Comparison of ENCODE assay signal across 8 mouse cellular contexts in genomic region chr3:95230495-95231297, GRCm38 (mm10). TPM values are rescaled to one million over a fixed set of nuclear protein-coding genes. Genes with fewer than 3 reads are reported as not detected.
DNase-seq lines count a peak whose midpoint lies in the region; ATAC-seq lines count a peak whose summit lies in the region.

No protein-coding gene starts in this region.

- H3K9me3 ChIP-seq in megakaryocyte, embryonic 14.5 days: no peaks in the 10 kb centered on the region
- no peaks in the 10 kb centered on the region for H3K9me3 ChIP-seq in forebrain, embryonic 14.5 days (replicated peaks; ENCODE audit: control insufficient read depth, low read length)
- H3K9me3 ChIP-seq in midbrain, embryonic 10.5 days (replicated peaks): no peaks in the 10 kb centered on the region

- H3K4me1 ChIP-seq in megakaryocyte, embryonic 14.5 days: peaks cover 76% of the 10 kb centered on the region
- peaks cover 29% of the 10 kb centered on the region for H3K4me1 ChIP-seq in forebrain, embryonic 14.5 days (ENCODE audit: control insufficient read depth, insufficient read depth, low read length)
- H3K4me1 ChIP-seq in midbrain, embryonic 10.5 days: peaks cover 54% of the 10 kb centered on the region

- peak; percentile 66 for DNase-seq in forebrain, embryonic 14.5 days (ENCODE audit: low spot score)
- peak; percentile 70 for DNase-seq in kidney, adult 9 months
- peak; percentile 51 for DNase-seq in midbrain, embryonic 10.5 days (ENCODE audit: low spot score)
- peak; percentile 35 for DNase-seq in thymus, postnatal 0 days (ENCODE audit: low spot score)
- DNase-seq in cerebellum, postnatal 14 days: no peak

- peak overlapping the region; percentile 86 for H3K4me2 ChIP-seq in forebrain, embryonic 14.5 days (ENCODE audit: low read length)

- peaks cover 64% of the 10 kb centered on the region for H3K36me3 ChIP-seq in megakaryocyte, embryonic 14.5 days (replicated peaks; ENCODE audit: low read length)
- peaks cover 43% of the 10 kb centered on the region for H3K36me3 ChIP-seq in forebrain, embryonic 14.5 days (ENCODE audit: control insufficient read depth, insufficient read depth, low read length)
- H3K36me3 ChIP-seq in midbrain, embryonic 10.5 days: peaks cover 52% of the 10 kb centered on the region

- ATAC-seq in megakaryocyte, adult 5-6 weeks (ENCODE audit: poor library complexity, severe bottlenecking): no peak
- ATAC-seq in forebrain, embryonic 14.5 days: peak; percentile 8; the same call in 1 of the 2 replicates
- no peak; the same call in 1 of the 2 replicates for ATAC-seq in megakaryocyte progenitor cell, adult 5-6 weeks (replicated peaks; ENCODE audit: poor library complexity)

- WGBS in forebrain, embryonic 14.5 days: 23% methylated on average over 8 of the region's 8 CpGs
- WGBS in midbrain, embryonic 10.5 days: 45% methylated on average over 8 of the region's 8 CpGs

- no peaks in the 10 kb centered on the region for H3K27me3 ChIP-seq in megakaryocyte, embryonic 14.5 days (replicated peaks)
- H3K27me3 ChIP-seq in forebrain, embryonic 14.5 days (replicated peaks; ENCODE audit: control insufficient read depth, insufficient read depth, low read length): no peaks in the 10 kb centered on the region
- no peaks in the 10 kb centered on the region for H3K27me3 ChIP-seq in midbrain, embryonic 10.5 days (ENCODE audit: low read depth, poor library complexity, severe bottlenecking)

- H3K4me3 ChIP-seq in megakaryocyte, embryonic 14.5 days (replicated peaks): peak overlapping the region; percentile 95
- H3K4me3 ChIP-seq in forebrain, embryonic 14.5 days (ENCODE audit: low read depth, low read length): peak overlapping the region; percentile 89
- peak overlapping the region; percentile 97 for H3K4me3 ChIP-seq in midbrain, embryonic 10.5 days

- peak overlapping the region; percentile 91 for H3K9ac ChIP-seq in forebrain, embryonic 14.5 days (ENCODE audit: low read length)

- H3K27ac ChIP-seq in forebrain, embryonic 14.5 days (ENCODE audit: low read depth, low read length): peak overlapping the region; percentile 98
- peak overlapping the region; percentile 98 for H3K27ac ChIP-seq in midbrain, embryonic 10.5 days (replicated peaks)

RNA-seq across cellular contexts. Expression of gene Mllt11, which starts 1.3 kb away (rescaled TPM):
- polyA plus RNA-seq in megakaryocyte, embryonic 14.5 days (2012; ENCODE audit: insufficient read depth, low replicate concordance): 10.4 and 11.3 TPM in 2 replicates
- 3.3 and 6.1 TPM in 2 replicates for total RNA-seq in megakaryocyte, adult 5-6 weeks (2015)
- 2.8 and 7.3 TPM in 2 replicates for total RNA-seq in megakaryocyte, adult 5-6 weeks (2017)
- polyA plus RNA-seq in forebrain, embryonic 14.5 days (2014; fragmentation: Nextera tagmentation; extraction: Ambion mirVana): 444 and 548 TPM in 2 replicates
- polyA plus RNA-seq in midbrain, embryonic 10.5 days (2016; fragmentation: Nextera tagmentation; extraction: Ambion mirVana): 41.1 and 72.9 TPM in 2 replicates
- 14.0 and 15.7 TPM in 2 replicates for polyA plus RNA-seq in thymus, postnatal 0 days (2015; fragmentation: Nextera tagmentation; extraction: Ambion mirVana)
- 4.6 and 5.8 TPM in 2 replicates for total RNA-seq in megakaryocyte progenitor cell, adult 5-6 weeks (2015)
- total RNA-seq in megakaryocyte progenitor cell, adult 5-6 weeks (2017): 4.9 and 5.5 TPM in 2 replicates

RNA-seq across cellular contexts. Expression of gene Cdc42se1, which starts 2.2 kb away (rescaled TPM):
- polyA plus RNA-seq in megakaryocyte, embryonic 14.5 days (2012; ENCODE audit: insufficient read depth, low replicate concordance): 183 and 363 TPM in 2 replicates
- total RNA-seq in megakaryocyte, adult 5-6 weeks (2015): 131 and 142 TPM in 2 replicates
- total RNA-seq in megakaryocyte, adult 5-6 weeks (2017): 151 TPM in 2 replicates
- polyA plus RNA-seq in forebrain, embryonic 14.5 days (2014; fragmentation: Nextera tagmentation; extraction: Ambion mirVana): 99.4 and 99.7 TPM in 2 replicates
- polyA plus RNA-seq in midbrain, embryonic 10.5 days (2016; fragmentation: Nextera tagmentation; extraction: Ambion mirVana): 92.5 and 92.7 TPM in 2 replicates
- 167 and 178 TPM in 2 replicates for polyA plus RNA-seq in thymus, postnatal 0 days (2015; fragmentation: Nextera tagmentation; extraction: Ambion mirVana)
- total RNA-seq in megakaryocyte progenitor cell, adult 5-6 weeks (2015): 56.2 and 56.7 TPM in 2 replicates
- total RNA-seq in megakaryocyte progenitor cell, adult 5-6 weeks (2017): 52.5 and 60.3 TPM in 2 replicates

RNA-seq across cellular contexts. Expression of gene Gm128, which starts 10.7 kb away (rescaled TPM):
- 1.7 and 3.7 TPM in 2 replicates for polyA plus RNA-seq in megakaryocyte, embryonic 14.5 days (2012; ENCODE audit: insufficient read depth, low replicate concordance)
- total RNA-seq in megakaryocyte, adult 5-6 weeks (2015): 0.16 and 0.21 TPM in 2 replicates
- total RNA-seq in megakaryocyte, adult 5-6 weeks (2017): not detected in 2 replicates
- polyA plus RNA-seq in forebrain, embryonic 14.5 days (2014; fragmentation: Nextera tagmentation; extraction: Ambion mirVana): 0.17 TPM in 1 of 2 replicates, not detected in the other
- polyA plus RNA-seq in midbrain, embryonic 10.5 days (2016; fragmentation: Nextera tagmentation; extraction: Ambion mirVana): 0.24 and 0.25 TPM in 2 replicates
- polyA plus RNA-seq in thymus, postnatal 0 days (2015; fragmentation: Nextera tagmentation; extraction: Ambion mirVana): 0.32 and 0.39 TPM in 2 replicates
- total RNA-seq in megakaryocyte progenitor cell, adult 5-6 weeks (2015): 1.0 and 1.4 TPM in 2 replicates
- total RNA-seq in megakaryocyte progenitor cell, adult 5-6 weeks (2017): 0.34 and 0.46 TPM in 2 replicates

RNA-seq across cellular contexts. Expression of gene Gabpb2, which starts 13.0 kb away (rescaled TPM):
- polyA plus RNA-seq in megakaryocyte, embryonic 14.5 days (2012; ENCODE audit: insufficient read depth, low replicate concordance): 0.60 TPM in 1 of 2 replicates, not detected in the other
- total RNA-seq in megakaryocyte, adult 5-6 weeks (2015): 37.6 and 39.3 TPM in 2 replicates
- 64.2 and 73.3 TPM in 2 replicates for total RNA-seq in megakaryocyte, adult 5-6 weeks (2017)
- polyA plus RNA-seq in forebrain, embryonic 14.5 days (2014; fragmentation: Nextera tagmentation; extraction: Ambion mirVana): 4.0 and 4.3 TPM in 2 replicates
- 10.6 and 11.3 TPM in 2 replicates for polyA plus RNA-seq in midbrain, embryonic 10.5 days (2016; fragmentation: Nextera tagmentation; extraction: Ambion mirVana)
- 9.3 and 13.8 TPM in 2 replicates for polyA plus RNA-seq in thymus, postnatal 0 days (2015; fragmentation: Nextera tagmentation; extraction: Ambion mirVana)
- 28.5 and 29.3 TPM in 2 replicates for total RNA-seq in megakaryocyte progenitor cell, adult 5-6 weeks (2015)
- total RNA-seq in megakaryocyte progenitor cell, adult 5-6 weeks (2017): 43.1 and 57.7 TPM in 2 replicates

RNA-seq across cellular contexts. Expression of gene Bnipl, which starts 20.3 kb away (rescaled TPM):
- polyA plus RNA-seq in megakaryocyte, embryonic 14.5 days (2012; ENCODE audit: insufficient read depth, low replicate concordance): 0.30 TPM in 1 of 2 replicates, not detected in the other
- not detected in 2 replicates for total RNA-seq in megakaryocyte, adult 5-6 weeks (2015)
- total RNA-seq in megakaryocyte, adult 5-6 weeks (2017): not detected in 2 replicates
- polyA plus RNA-seq in forebrain, embryonic 14.5 days (2014; fragmentation: Nextera tagmentation; extraction: Ambion mirVana): not detected in 2 replicates
- 0.09 and 0.32 TPM in 2 replicates for polyA plus RNA-seq in midbrain, embryonic 10.5 days (2016; fragmentation: Nextera tagmentation; extraction: Ambion mirVana)
- polyA plus RNA-seq in thymus, postnatal 0 days (2015; fragmentation: Nextera tagmentation; extraction: Ambion mirVana): 0.35 and 0.40 TPM in 2 replicates
- total RNA-seq in megakaryocyte progenitor cell, adult 5-6 weeks (2015): not detected in 2 replicates
- not detected in 2 replicates for total RNA-seq in megakaryocyte progenitor cell, adult 5-6 weeks (2017)

Comparison
In these comparisons a context has a peak if more than half of its experiments do, and no peak if none do; other contexts are left out.
1. DNase-seq: peak in forebrain, embryonic 14.5 days (single experiment), kidney, adult 9 months (single experiment), midbrain, embryonic 10.5 days (single experiment) and thymus, postnatal 0 days (single experiment); none in cerebellum, postnatal 14 days (0 of 2).
2. Peak in every context shown above with its lines, with median percentiles within 50 percentile points of each other: H3K4me3 ChIP-seq.